Mouse (Mus musculus): ENCODE results near the gene Gm13420. TPM values are rescaled to one million over a fixed set of nuclear protein-coding genes. Genes with fewer than 3 reads are reported as not detected.
A peak's percentile ranks its signal among the peaks of the same experiment; 100 is the strongest.
"Not testable (repeated sequence)": the region's sequence is repeated elsewhere in the genome, so short reads cannot be mapped to it uniquely, and the experiment has no call there.

The Gm13420 gene
- total RNA-seq, 2 experiments from 2014 or later: not detected

DNA sequence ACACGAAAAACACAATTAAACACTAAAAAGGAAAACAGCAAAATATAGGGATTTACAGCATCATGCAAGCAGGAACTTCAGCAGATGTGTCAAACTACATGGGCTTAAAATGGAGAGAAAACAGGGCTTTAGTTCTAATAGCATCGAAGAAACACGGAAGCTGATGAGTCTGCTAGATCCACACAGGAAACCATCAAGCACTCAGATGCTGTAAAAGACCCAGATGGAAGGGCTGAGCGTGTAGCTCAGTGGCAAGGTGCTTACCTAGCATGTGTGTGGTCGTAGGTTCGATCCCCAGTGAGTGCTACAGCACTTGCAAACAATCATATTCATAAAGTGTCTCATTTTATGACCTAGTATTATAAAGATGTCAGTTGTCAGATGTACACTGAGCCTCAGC lies 10.3 kb downstream of the Gm13420 start:
- DNase-seq (ENCODE audit: low spot score): no peak
- intact Hi-C loops (cut with DNase I): no loop called here

DNA sequence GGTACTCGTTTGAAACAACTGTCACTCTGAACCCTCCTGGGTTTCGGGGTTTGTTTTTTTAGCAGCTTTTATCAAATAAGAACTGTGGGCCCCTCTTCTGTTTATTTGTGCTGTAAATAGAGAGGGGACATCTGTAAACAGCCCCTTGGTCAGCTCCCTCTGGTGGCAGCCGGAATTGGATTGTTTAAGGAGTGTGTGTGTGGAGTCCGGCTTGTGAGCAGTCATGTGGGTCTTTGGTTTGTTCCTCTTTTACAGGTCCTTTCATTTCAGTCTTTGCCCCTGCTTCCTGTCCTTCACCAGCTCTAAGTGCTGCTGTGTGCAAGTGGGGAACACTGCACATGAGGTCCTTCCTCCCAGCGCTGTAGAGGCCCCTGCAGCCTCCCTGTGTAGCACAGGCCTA lies 12.1 kb downstream of the Gm13420 start:
- DNase-seq (ENCODE audit: low spot score): no peak
- intact Hi-C loops (cut with DNase I): no loop called here

DNA sequence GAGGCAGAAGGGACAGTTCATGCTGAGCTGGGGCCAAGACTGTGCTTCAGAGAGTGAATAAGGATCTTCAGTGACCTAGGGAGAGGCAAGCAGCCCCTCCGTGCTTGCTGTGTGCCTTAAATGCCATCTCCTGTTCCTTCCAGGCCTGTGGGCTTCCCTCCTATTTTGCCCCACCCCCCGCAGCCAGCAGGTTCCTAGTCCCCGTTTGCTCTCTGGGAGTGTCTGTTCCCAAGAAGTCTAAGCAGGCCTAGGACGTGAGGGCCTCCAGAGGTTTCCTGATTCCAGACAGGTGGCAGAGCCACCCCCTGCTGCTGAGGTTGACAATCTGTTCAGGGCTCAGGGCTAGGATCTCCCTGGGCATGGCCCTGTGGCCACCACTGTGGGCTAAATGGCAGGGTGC lies 12.7 kb downstream of the Gm13420 start:
- intact Hi-C loops (cut with DNase I): no loop called here
- no peak for DNase-seq (ENCODE audit: low spot score)

DNA sequence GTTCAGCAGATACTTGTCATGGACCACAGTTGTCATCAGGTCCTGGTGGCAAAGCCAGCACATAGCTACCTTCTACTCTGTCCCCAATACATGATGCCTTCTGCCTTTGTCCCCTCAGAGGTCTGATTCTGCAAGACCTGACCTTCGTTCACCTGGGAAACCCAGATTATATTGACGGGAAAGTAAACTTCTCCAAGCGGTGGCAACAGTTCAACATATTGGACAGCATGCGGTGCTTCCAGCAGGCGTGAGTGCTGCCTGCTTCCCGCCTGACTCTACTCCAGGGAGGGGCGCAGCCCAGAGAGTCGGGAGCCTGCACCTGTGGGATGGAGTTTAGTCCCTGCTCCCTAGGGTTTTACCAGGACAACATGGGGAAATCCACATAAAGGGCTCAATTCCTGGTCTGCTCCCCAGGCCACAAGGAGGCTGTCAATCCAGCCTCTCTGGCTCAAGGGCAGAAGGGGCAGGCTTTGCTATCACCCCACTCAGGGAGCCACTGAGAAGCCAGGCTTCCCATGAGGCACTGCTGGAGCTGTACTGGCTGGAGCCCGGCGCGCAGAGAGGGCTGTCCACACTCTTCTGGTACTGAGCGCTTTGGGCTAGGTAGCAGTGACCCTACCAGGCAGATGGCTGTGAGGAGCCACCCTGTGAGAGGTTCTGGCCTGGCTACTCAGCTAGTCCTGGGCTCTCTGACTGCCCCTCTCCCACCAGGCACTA lies 14.1 kb downstream of the Gm13420 start:
- intact Hi-C loops (cut with DNase I): no loop called here
- DNase-seq (ENCODE audit: low spot score): no peak

- no peak for DNase-seq (ENCODE audit: low spot score)
- intact Hi-C loops (cut with DNase I): no loop called here
Measured at GRCm38 (mm10) chr2:29735708-29736107, 15.8 kb downstream of the Gm13420 start.

GRCm38 (mm10) chr2:29733348-29733747 lies 18.1 kb downstream of the Gm13420 start:
- no peak for DNase-seq (ENCODE audit: low spot score)
- intact Hi-C loops (cut with DNase I): no loop called here

DNA sequence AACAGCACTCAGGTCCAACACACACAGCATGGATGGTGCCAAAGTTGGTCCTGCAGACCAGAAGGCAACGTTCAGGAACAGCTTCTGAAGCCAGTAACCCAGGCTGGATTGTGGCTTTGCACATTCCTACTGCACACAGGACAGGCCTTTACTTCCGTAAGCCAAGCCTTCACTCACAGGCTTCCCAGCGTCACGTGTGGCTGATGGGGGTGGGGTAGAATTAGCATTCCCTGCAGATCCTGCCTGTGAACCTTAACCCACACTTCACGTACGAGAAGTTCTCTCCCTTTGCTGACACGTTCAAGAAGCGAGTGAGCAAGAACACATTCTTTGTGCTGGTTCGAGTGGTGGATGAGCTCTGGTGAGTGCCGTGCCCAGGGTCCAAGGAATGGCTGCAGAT lies 18.9 kb downstream of the Gm13420 start:
- intact Hi-C loops (cut with DNase I): no loop called here
- DNase-seq (ENCODE audit: low spot score): no peak

DNA sequence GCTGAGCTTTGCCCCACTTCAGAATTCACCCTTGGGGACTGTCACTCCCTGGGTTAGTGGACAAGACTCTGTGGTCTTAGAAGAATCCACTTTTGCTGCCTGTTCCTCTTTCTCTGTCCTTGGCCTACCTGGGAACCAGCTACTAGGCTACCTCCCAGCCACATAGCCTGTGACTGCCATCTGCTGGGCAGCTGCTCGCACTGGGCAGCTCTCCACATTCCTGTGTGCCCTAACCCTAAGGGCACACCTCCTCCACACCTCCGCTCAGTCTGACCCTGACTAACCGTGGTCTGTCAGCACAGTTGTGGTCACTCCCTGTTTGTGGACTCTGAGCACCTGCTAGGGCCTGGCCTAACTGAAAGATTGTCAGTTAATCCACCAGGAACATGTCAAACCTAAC lies 19.9 kb downstream of the Gm13420 start:
- intact Hi-C loops (cut with DNase I): loop anchor here (2.0 kb wide), 1 partner anchor 113 kb away; the partner anchor contains the start of gene Rapgef1

GRCm38 (mm10) chr2:29729500-29729899 lies 22.0 kb downstream of the Gm13420 start:
- intact Hi-C loops (cut with DNase I): no loop called here
- no peak for DNase-seq (ENCODE audit: low spot score)

More for the DNA sequence above, 19.9 kb downstream of the Gm13420 start:
- no peak for DNase-seq (ENCODE audit: low spot score)

GRCm38 (mm10) chr2:29724664-29725365 lies 26.7 kb downstream of the Gm13420 start:
- intact Hi-C loops (cut with DNase I): no loop called here
- DNase-seq (ENCODE audit: low spot score): no peak

DNA sequence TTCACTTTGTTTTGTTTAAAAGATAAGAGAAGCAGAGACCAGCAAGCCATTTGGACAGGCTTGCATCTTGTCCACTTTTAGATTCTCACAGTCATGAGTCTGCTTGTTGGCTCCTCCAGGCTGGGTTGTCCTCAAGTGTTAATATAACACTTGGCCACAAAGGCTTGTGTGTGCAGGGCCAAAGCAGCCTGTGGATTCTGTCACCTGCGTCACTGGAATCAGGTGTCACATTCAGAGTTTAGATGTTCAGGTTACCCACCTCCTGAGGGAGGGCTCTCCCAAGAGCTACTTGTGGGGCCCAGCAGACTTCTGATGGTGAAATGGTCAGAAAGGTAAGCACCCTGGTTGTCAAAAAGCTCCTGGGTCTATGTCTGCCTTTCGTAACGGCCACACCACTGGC lies 28.4 kb downstream of the Gm13420 start:
- intact Hi-C loops (cut with DNase I): no loop called here
- no peak for DNase-seq (ENCODE audit: low spot score)

- intact Hi-C loops (cut with DNase I): no loop called here
Measured at GRCm38 (mm10) chr2:29718581-29718980, 32.9 kb downstream of the Gm13420 start.

DNA sequence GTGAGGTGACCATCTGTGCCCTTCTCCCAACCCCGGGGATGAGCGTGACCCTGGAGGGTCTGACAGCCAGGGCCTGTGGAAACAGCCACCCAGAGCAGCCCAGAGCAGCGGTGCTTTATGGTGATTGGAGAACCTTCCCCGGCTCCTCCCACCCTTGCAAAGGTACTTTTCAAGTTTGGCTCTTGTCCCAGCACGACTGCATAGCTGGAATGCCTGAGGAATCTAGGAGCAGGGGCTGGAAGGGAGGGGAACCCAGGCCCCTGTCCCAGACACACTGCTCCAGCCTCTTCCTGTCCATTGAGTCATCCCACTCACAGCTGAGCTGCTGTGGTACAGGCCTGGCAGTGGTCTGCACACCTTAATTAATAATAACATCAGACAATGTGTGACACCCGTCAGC lies 34.8 kb downstream of the Gm13420 start:
- intact Hi-C loops (cut with DNase I): no loop called here
- DNase-seq (ENCODE audit: low spot score): peak; percentile 17

More at GRCm38 (mm10) chr2:29718581-29718980, 32.9 kb downstream of the Gm13420 start:
- no peak for DNase-seq (ENCODE audit: low spot score)

DNA sequence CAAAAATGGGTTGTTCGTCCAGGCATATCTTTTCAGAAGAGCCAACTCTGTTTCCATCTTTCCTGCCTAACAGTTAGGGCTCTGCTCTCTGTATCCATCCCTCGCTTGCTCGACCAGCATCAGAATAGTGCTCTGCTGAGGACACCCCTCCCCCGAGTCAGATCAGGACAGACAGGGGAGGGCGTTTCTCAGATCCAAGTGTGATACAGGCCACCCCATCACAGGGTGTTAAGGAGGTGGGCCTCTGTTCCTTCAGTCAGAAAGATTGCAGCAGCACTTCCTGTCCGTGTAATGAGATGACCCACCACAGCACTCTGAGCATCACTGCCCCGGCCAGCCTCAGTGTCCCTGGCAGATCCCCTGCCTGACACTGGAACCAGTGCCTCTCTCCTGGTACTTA lies 35.3 kb downstream of the Gm13420 start:
- no peak for DNase-seq (ENCODE audit: low spot score)

DNA sequence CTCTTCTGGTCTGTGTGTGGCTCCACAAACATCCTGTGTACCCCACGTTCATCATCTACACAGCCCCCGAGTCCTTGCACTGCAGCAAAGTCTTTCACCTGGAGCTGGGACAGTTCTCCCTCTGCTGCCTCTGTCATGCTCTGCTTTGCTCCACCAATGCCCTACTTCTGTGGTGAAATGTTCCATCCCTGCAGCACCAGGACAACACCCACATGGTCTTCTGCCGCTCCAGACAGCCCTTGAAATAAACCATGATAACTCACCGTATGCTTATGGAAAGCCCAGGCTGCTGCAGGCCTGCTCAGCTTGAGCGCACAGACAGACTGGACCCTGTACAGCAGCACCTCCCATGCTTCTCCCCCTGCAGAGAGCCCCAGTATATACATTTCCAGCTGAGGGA lies 37.4 kb downstream of the Gm13420 start:
- intact Hi-C loops (cut with DNase I): no loop called here
- no peak for DNase-seq (ENCODE audit: low spot score)

More for the DNA sequence above, 35.3 kb downstream of the Gm13420 start:
- intact Hi-C loops (cut with DNase I): no loop called here

DNA sequence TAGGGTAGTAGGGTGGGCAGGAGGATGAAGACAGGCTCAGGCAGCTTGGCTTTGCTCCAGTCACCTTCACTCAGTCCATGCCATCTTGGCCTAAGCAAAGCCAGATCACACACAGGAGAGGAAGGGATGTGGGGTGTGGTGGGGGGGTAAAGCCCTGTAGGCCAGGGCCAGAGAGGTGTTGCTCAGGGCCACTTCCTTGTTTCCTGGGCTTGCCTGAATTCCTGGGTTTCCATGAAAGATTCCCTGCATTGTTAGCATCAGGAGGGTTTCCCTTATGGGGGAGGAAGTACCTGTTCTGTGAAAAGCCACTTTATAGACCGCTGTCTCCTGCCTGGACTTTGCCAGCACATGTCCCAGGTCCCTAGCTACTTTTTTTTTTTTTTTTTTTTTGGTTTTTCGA lies 38.0 kb downstream of the Gm13420 start:
- intact Hi-C loops (cut with DNase I): no loop called here
- DNase-seq (ENCODE audit: low spot score): no peak

GRCm38 (mm10) chr2:29711877-29712276 lies 39.6 kb downstream of the Gm13420 start:
- intact Hi-C loops (cut with DNase I): no loop called here
- no peak for DNase-seq (ENCODE audit: low spot score)

DNA sequence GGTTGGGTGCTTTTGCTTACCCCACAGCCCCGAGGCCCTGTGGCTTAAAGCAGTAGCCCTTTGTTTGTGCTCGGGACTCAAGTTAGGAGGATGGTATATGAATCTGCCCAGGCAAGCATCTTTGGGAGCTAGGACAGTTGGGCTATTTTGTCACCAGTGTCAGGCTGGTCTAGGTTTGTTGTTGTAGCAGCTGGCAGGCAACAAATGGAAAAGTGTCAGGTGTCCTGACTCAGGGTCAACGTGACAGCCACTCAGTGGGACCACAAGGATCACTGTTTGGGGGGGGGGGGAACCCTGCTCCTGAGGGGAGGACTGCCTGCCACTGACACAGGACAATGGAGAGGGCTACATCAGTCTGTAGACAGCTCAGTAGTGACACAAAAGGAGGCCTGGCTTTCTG lies 40.4 kb downstream of the Gm13420 start:
- intact Hi-C loops (cut with DNase I): no loop called here
- no peak for DNase-seq (ENCODE audit: low spot score)

GRCm38 (mm10) chr2:29708209-29708608 lies 43.3 kb downstream of the Gm13420 start:
- DNase-seq (ENCODE audit: low spot score); intact Hi-C loops (cut with DNase I): not testable (repeated sequence)

DNA sequence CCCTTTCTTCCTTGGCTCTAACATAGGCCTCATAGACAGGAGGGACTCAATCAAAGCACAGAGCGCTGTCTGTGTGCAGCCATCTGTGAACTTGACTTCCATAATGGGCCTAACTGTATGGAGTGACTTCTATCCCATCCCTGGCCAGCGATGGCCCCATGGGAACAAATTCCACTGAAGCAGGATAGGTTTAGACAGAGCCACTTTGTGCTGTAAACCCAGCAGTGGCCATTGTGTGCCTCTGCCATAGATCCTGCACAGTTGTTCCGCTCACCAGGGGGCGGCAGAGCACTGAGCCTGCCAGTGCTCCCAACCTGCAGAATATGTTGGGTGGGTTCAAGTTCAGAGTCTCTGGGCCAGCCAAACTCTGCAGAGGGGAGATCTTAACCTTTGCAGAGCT lies 43.8 kb downstream of the Gm13420 start:
- intact Hi-C loops (cut with DNase I): no loop called here
- DNase-seq (ENCODE audit: low spot score): no peak
